Mouse (Mus musculus) liver, embryonic 12.5 days (tissue): ENCODE data around the gene Tmem231. TPM values are rescaled to one million over a fixed set of nuclear protein-coding genes. Genes with fewer than 3 reads are reported as not detected.
"Not testable (repeated sequence)": the region's sequence is repeated elsewhere in the genome, so short reads cannot be mapped to it uniquely, and the experiment has no call there.

Experiments
- ATAC-seq: fragments of 200-750 bp; cut with Nextera tagmentation; 2 replicates; pipeline ENCODE4 v1.8.0; 2017; ENCODE audit warnings: moderate number of reproducible peaks, mild to moderate bottlenecking, moderate library complexity
- H3K27ac ChIP-seq: fragments of 300-500 bp; sonication (generic); 2 replicates; pipeline ENCODE4 v1.5.1; 2016; ENCODE audit warnings: mild to moderate bottlenecking
- H3K27me3 ChIP-seq: fragments of 300-500 bp; sonication (generic); replicated peaks from 2 replicates; pipeline ENCODE4 v1.6.1; 2016; ENCODE audit warnings: mild to moderate bottlenecking, moderate library complexity
- H3K36me3 ChIP-seq: fragments of 300-500 bp; sonication (generic); 2 replicates; pipeline ENCODE4 v1.6.1; 2016; ENCODE audit warnings: mild to moderate bottlenecking, moderate library complexity
- H3K4me1 ChIP-seq: fragments of 300-500 bp; sonication (generic); 2 replicates; pipeline ENCODE4 v1.6.1; 2016
- H3K4me2 ChIP-seq: fragments of 300-500 bp; sonication (generic); 2 replicates; pipeline ENCODE4 v1.6.1; 2016; ENCODE audit warnings: mild to moderate bottlenecking, moderate library complexity
- H3K4me3 ChIP-seq: fragments of 300-500 bp; sonication (generic); 2 replicates; pipeline ENCODE4 v1.5.1; 2016; ENCODE audit warnings: mild to moderate bottlenecking, moderate library complexity
- H3K9ac ChIP-seq: fragments of 300-500 bp; sonication (generic); 2 replicates; pipeline ENCODE4 v1.6.1; 2016; ENCODE audit warnings: mild to moderate bottlenecking, moderate library complexity
- H3K9me3 ChIP-seq: fragments of 300-500 bp; sonication (generic); replicated peaks from 2 replicates; pipeline ENCODE4 v1.6.1; 2016; ENCODE audit warnings: mild to moderate bottlenecking, moderate library complexity
- WGBS: fragments of 180-500 bp; shearing (Covaris S2); methylation state at CpG from one replicate; pipeline ENCODE4 v1.1.7; 2016; ENCODE audit not compliant: insufficient replicate concordance; 5-methylcytosine and 5-hydroxymethylcytosine counted together
- polyA plus RNA-seq: library from polyadenylated mRNA; unstranded; fragments of >200 nt; fragmentation: Nextera tagmentation; extraction: Ambion mirVana; gene quantifications from 2 replicates; pipeline ENCODE4 v1.2.1, GENCODE M21; 2016

Gene Tmem231
- polyA plus RNA-seq, 1 experiment from 2014 or later = 3.0 TPM

GRCm38 (mm10) chr8:111947144-111947543 is 13.5 kb upstream of the Tmem231 start:
- Histone ChIP-seq H3K4me1 (peaks cover 4% of the 10 kb centered on the region), H3K27ac (no peak overlapping the region), H3K36me3 (peaks cover 94% of the 10 kb centered on the region), H3K9ac (no peak overlapping the region), H3K4me3 (no peak overlapping the region), H3K27me3 (no peaks in the 10 kb centered on the region), H3K4me2 (no peak overlapping the region), H3K9me3 (no peaks in the 10 kb centered on the region)
- no peak for ATAC-seq
- WGBS = 75% methylated on average over 2 of the region's 2 CpGs

GRCm38 (mm10) chr8:111943544-111943943 is 9.9 kb upstream of the Tmem231 start:
- Histone ChIP-seq H3K9ac (no peak overlapping the region), H3K27ac (no peak overlapping the region), H3K9me3 (no peaks in the 10 kb centered on the region), H3K4me2 (no peak overlapping the region), H3K4me1 (peaks cover 29% of the 10 kb centered on the region), H3K36me3 (peaks cover 66% of the 10 kb centered on the region), H3K4me3 (no peak overlapping the region), H3K27me3 (no peaks in the 10 kb centered on the region)
- 84% methylated on average over 2 of the region's 2 CpGs for WGBS
- no peak for ATAC-seq

DNA sequence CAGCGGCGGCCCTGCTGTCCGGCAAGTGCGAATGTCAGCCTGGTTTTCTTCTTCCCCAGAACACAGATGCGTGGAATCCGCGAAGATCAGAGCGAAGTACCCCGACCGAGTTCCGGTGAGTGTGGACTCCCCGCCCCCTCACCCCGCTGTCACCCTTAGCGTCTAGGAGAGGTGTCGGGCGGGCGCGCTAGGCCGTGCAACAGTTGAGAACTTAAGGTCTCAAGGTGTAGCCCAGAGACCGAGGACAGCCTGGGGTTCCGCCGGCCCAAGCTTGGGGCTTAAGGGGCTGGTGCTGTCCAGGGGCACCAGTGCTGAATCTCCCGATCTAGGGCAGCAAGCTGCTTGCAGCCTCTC is 7.4 kb upstream of the Tmem231 start:
- H3K27ac ChIP-seq = peak overlapping the region; percentile 85
- peaks cover 43% of the 10 kb centered on the region for H3K36me3 ChIP-seq
- peak; percentile 30 for ATAC-seq
- H3K4me1 ChIP-seq = peaks cover 30% of the 10 kb centered on the region
- H3K9me3 ChIP-seq = no peaks in the 10 kb centered on the region
- H3K4me2 ChIP-seq = peak overlapping the region; percentile 80
- peak overlapping the region; percentile 100 for H3K4me3 ChIP-seq
- H3K9ac ChIP-seq = peak overlapping the region; percentile 95
- H3K27me3 ChIP-seq = no peaks in the 10 kb centered on the region
- WGBS = under 1% methylated on average over 23 of the region's 23 CpGs

- Histone ChIP-seq H3K4me3 (peak within 1 kb of the TSS; percentile 100), H3K27me3 (no peaks in the 10 kb centered on the region), H3K27ac (peak within 1 kb of the TSS; percentile 85), H3K4me2 (peak within 1 kb of the TSS; percentile 80), H3K9me3 (no peaks in the 10 kb centered on the region), H3K9ac (peak within 1 kb of the TSS; percentile 95), H3K36me3 (peaks cover 36% of the 10 kb centered on the region), H3K4me1 (peaks cover 30% of the 10 kb centered on the region)
- peak; percentile 90 for ATAC-seq
- under 1% methylated on average over 65 of the region's 65 CpGs for WGBS
Observed at GRCm38 (mm10) chr8:111940171-111941100, 6.8 kb upstream of the Tmem231 start, which contains the start of gene Gabarapl2. Gene Gabarapl2, plus strand, starts transcription at chr8:111940703.

- H3K9ac ChIP-seq = peak overlapping the region; percentile 95
- no peaks in the 10 kb centered on the region for H3K9me3 ChIP-seq
- H3K4me2 ChIP-seq = peak overlapping the region; percentile 80
- H3K27me3 ChIP-seq = no peaks in the 10 kb centered on the region
- peak; percentile 92 for ATAC-seq
- peak overlapping the region; percentile 100 for H3K4me3 ChIP-seq
- H3K27ac ChIP-seq = peak overlapping the region; percentile 85
- peaks cover 30% of the 10 kb centered on the region for H3K4me1 ChIP-seq
- 11% methylated on average over 10 of the region's 10 CpGs for WGBS
- H3K36me3 ChIP-seq = peaks cover 29% of the 10 kb centered on the region
Observed at GRCm38 (mm10) chr8:111939516-111940142, 5.9 kb upstream of the Tmem231 start.

DNA sequence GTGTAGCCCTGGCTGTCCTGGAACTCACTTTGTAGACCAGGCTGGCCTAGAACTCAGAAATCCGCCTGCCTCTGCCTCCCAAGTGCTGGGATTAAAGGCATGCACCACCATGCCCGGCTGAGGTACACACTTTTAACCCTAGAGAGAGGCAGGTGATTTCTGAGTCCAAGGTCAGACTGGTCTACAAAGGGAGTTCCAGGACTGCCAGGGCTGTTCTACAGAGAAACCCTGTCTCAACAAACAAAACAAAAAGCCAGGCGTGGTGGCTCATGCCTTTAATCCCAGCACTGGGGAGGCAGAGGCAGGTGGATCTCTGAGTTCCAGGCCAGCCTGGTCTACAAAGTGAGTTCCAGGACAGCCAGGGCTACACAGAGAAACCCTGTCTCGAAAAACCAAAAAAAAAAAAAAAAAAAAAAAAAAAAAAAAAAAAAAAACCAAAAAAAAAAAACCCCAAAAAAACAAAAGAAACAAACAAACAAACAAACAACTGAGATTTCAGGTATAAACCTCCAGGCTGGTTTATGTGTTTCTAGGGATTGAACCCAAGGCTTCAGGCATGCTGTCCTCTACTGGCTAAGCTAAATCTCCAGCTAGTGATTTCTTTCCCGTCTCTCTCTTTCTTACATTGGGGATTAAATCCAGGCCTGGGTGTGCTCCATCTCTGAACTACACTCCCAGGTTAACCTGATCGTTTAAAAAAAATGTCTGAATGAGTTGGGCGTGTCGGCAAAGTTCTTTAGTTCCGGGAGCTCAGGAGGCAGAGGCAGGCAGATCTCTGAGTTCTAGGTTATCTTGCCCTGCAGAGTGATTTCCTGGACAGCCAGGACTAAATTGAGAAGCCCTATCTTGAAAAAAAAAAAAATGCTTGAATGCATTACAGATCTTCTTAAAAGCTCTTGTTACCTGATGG is 4.7 kb upstream of the Tmem231 start:
- 68% methylated on average over 9 of the region's 9 CpGs for WGBS
- H3K4me3 ChIP-seq, H3K27me3 ChIP-seq, H3K9me3 ChIP-seq, H3K4me2 ChIP-seq, H3K9ac ChIP-seq, ATAC-seq: not testable (repeated sequence)
- Histone ChIP-seq H3K4me1 (peaks cover 39% of the 10 kb centered on the region), H3K36me3 (peaks cover 16% of the 10 kb centered on the region), H3K27ac (peak overlapping the region; percentile 85; the same call in 1 of the 2 replicates)

- Histone ChIP-seq H3K27me3 (no peaks in the 10 kb centered on the region), H3K9me3 (no peaks in the 10 kb centered on the region), H3K4me3 (no peak overlapping the region), H3K27ac (no peak overlapping the region), H3K4me2 (no peak overlapping the region), H3K9ac (no peak overlapping the region), H3K36me3 (peaks cover 4% of the 10 kb centered on the region), H3K4me1 (peaks cover 47% of the 10 kb centered on the region)
- ATAC-seq = no peak
- WGBS = 51% methylated on average over 3 of the region's 3 CpGs
Observed at GRCm38 (mm10) chr8:111937184-111937583, 3.5 kb upstream of the Tmem231 start.

DNA sequence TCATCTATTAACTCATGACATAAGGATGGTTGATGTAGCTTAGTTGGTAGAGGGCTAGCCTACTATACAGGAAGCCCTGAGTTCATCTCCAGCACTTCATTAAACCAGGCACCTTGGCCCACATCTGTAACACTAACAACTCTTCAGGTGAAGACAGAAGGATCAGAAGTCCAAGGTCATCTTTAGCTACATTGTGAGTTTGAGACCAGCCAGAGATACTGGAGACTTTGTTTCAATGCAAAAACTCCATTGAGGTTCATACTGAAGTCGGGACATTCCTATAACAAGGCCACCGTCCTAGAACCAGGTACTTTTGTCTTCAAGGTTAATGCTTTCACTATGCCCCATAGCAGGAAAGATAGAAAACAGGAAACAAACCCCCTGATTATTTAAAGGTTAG is 520 bp upstream of the Tmem231 start:
- no peak overlapping the region for H3K4me3 ChIP-seq
- H3K36me3 ChIP-seq = no peaks in the 10 kb centered on the region
- H3K4me2 ChIP-seq = peak overlapping the region; percentile 97
- no peak for ATAC-seq
- H3K9ac ChIP-seq = peak overlapping the region; percentile 73; the same call in 1 of the 2 replicates
- H3K27ac ChIP-seq = peak overlapping the region; percentile 82; the same call in 1 of the 2 replicates
- H3K4me1 ChIP-seq = peaks cover 58% of the 10 kb centered on the region
- H3K9me3 ChIP-seq = no peaks in the 10 kb centered on the region
- 77% methylated on average over 2 of the region's 2 CpGs for WGBS
- H3K27me3 ChIP-seq = no peaks in the 10 kb centered on the region

DNA sequence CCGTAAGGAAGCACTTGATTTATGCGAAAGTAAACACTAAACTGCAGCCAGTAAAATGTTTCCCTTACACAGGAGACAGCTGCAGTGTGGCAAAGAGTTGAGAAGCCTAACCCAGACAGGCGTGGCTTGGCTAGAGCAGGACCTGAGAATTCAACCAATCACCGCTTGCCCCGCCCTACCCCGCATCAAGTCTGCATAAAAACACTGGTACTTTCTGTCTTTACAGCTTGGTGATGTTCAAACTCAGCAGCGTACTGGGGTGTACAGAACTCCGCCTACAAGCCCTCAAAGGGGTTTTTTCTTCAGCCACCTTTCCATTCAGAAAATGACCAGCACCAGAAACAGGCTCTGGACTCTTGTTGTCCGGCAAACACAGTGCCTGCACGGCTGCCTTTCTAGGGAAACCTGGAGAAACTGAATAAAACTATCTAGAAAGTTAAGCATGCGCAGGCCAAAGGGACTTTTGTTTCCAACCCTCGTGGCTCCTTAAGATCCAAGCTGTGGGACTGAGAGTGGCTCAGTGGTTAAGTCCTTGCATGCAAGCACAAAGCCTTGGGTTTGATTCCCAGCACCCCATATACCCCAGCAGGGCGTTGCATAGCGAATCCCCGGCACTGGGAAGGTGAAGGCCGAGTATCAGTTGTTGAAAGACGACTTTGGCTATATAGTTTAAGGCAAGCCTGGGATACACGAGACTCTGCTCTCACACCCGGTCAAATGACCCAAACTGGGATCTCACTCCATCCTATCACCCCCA is 923 bp downstream of the Tmem231 start:
- Histone ChIP-seq H3K4me2 (peak overlapping the region; percentile 97), H3K9ac (peak overlapping the region; percentile 73), H3K4me1 (peaks cover 63% of the 10 kb centered on the region), H3K4me3 (peak overlapping the region; percentile 73), H3K9me3 (no peaks in the 10 kb centered on the region), H3K36me3 (no peaks in the 10 kb centered on the region), H3K27ac (peak overlapping the region; percentile 82), H3K27me3 (no peaks in the 10 kb centered on the region)
- 35% methylated on average over 19 of the region's 19 CpGs for WGBS
- ATAC-seq = peak; percentile 51

DNA sequence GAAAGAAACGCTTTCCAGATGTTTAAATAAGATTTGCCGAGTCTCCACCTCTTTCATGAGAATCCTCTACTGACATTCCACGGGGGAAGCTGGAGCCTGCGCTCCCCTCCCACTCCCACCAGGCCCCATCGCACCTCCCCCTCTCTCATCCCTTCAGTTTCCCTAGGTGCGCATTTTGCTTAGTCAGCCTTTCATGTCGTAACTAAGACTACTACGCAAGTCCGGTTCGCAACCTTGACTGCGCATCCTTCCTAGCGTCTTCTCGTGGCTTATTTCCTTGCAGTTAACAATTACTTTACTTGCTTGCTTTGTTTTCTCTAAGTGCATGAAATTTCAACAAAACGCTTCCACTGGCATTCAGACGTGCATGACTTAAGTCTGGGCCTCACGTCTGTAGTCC is 2.0 kb downstream of the Tmem231 start:
- Histone ChIP-seq H3K4me2 (no peak overlapping the region), H3K9ac (no peak overlapping the region), H3K27me3 (no peaks in the 10 kb centered on the region), H3K27ac (no peak overlapping the region), H3K4me1 (peaks cover 69% of the 10 kb centered on the region), H3K36me3 (no peaks in the 10 kb centered on the region), H3K4me3 (no peak overlapping the region), H3K9me3 (no peaks in the 10 kb centered on the region)
- ATAC-seq = no peak
- 82% methylated on average over 16 of the region's 16 CpGs for WGBS
